Mouse (Mus musculus) B cell, adult 67 days (primary cell): ENCODE data around the gene Scarb1. TPM values are rescaled to one million over a fixed set of nuclear protein-coding genes. Genes with fewer than 3 reads are reported as not detected.

Experiments used
- total RNA-seq, 2 experiments: library from RNA; stranded (reverse); gene quantifications; 4 replicates each; pipeline ENCODE4 v1.2.4; 2023

Scarb1 gene
- 10 to 100 TPM; 10.5 to 14.6 TPM for total RNA-seq

GRCm38 (mm10) chr5:125340547-125341262 is at the start of gene Scarb1:
Gene Scarb1 (minus strand): TSS chr5:125341094.

GRCm38 (mm10) chr5:125389579-125390441 is 48.9 kb upstream of the Scarb1 start, which contains the start of gene Ubc:
Gene Ubc (minus strand): TSS chr5:125390202.

DNA sequence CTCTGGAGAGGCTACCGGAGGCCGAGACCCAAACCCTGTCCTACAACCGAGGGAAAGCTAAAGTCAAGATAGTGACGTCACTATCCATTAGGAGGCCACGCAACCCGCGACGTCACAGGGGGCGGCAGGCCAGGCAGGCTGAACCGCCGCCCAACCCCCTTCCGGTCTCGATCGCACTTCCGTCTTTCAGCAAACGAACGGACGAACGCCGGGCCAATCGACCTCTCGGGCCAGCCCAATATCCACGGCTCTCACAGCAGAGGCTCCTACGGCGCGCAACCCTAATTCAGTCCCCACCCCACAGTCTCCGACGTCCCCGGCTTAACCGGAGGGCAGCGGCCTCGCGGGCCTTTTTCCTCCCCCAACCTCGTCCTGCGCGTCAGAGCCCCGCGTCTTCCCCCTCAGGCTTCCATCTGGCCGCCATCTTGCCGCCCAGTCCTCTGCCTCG is 48.3 kb upstream of the Scarb1 start, which contains the start of gene Gm10382:
Gene Gm10382, plus strand, starts transcription at position 192 of the 448 bp plus-strand sequence.

Other genes with a start within 250 kb of the Scarb1 start
- 100 to 1,000 TPM; 152 to 167 TPM for gene Ncor2, start 161.9 kb downstream of the Scarb1 start, total RNA-seq
- gene Gm10382, start 48.2 kb upstream of the Scarb1 start, total RNA-seq: 1 to 10 TPM in 1 of 2 experiments, not detected in 1; 1.1 TPM
- gene Ubc, start 49.1 kb upstream of the Scarb1 start, total RNA-seq: 1,000 to 10,000 TPM; 1,552 to 1,869 TPM
- gene Dhx37, start 93.0 kb upstream of the Scarb1 start, total RNA-seq: 10 to 100 TPM; 20.8 to 23.7 TPM
- gene Bri3bp, start 100.5 kb upstream of the Scarb1 start, total RNA-seq: 10 to 100 TPM; 29.0 to 30.0 TPM
- gene Aacs, start 134.7 kb upstream of the Scarb1 start, total RNA-seq: 10 to 100 TPM; 26.5 to 31.9 TPM
- gene Tmem132b, start 190.7 kb upstream of the Scarb1 start, total RNA-seq: not detected